Mouse (Mus musculus): ENCODE measurements around the gene Sgip1. TPM values are rescaled to one million over a fixed set of nuclear protein-coding genes. Genes with fewer than 3 reads are reported as not detected.

Gene Sgip1
- polyA plus RNA-seq, 1 experiment from 2014 or later, result 68.6 TPM

DNA sequence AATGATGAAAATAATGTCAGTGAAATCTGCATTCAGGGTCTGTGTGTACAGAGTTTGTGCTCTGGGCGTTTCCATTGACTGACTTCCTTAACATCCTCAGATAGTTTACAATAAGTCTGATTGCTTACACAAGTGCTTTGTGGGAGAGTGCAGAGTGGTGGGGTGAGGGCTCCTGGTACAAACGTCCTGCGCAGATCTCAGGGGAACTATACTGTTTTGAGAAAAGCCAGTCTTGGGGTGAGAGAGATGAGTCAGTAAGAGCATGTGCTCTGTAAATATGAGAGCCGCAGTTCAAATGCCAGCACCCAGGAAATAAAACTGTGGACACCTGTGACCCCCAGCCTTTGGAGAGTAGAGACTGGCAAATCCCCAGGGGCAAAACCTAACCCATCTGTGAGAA lies 80.7 kb downstream of the Sgip1 start:
- WGBS, result 81% methylated on average over 4 of the region's 4 CpGs
- H3K9ac ChIP-seq, result no peak overlapping the region
- H3K36me3 ChIP-seq, result no peaks in the 10 kb centered on the region
- H3K4me2 ChIP-seq, result no peak overlapping the region
- no peak overlapping the region for H3K4me3 ChIP-seq
- no peaks in the 10 kb centered on the region for H3K9me3 ChIP-seq
- H3K4me1 ChIP-seq (replicated peaks), result no peaks in the 10 kb centered on the region
- no peak overlapping the region for H3K27ac ChIP-seq
- no peaks in the 10 kb centered on the region for H3K27me3 ChIP-seq
- no peak for ATAC-seq (ENCODE audit: low FRiP score)

DNA sequence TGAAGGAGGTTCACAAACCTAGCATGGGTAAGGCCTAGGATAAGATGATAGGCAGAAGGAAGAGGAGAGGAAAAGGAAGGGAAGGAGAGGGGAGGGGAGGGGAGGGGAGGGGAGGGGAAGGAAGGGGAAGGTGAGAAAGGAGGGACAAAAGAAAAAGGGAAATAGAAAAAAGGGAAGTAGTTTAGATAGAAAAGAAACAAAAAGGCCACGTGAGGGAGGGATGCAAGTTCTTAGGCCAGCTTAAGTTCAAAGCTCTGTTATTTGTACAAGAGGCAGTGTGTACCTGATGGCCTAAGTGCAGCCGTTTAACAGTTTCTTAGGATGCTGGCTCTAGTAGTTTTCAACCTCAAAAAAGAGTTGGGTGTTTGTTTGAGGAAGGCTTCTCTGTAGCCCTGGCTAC lies 83.4 kb downstream of the Sgip1 start:
- ATAC-seq (ENCODE audit: low FRiP score), result no peak
- 79% methylated on average over 2 of the region's 2 CpGs for WGBS
- 0 out of 2 replicates have a peak, but pooled peaks cover 5% of the 10 kb centered on the region for H3K4me1 ChIP-seq (replicated peaks)
- no peak overlapping the region for H3K4me3 ChIP-seq
- H3K27ac ChIP-seq, result no peak overlapping the region
- no peaks in the 10 kb centered on the region for H3K9me3 ChIP-seq
- no peak overlapping the region for H3K4me2 ChIP-seq
- no peak overlapping the region for H3K9ac ChIP-seq
- H3K36me3 ChIP-seq, result no peaks in the 10 kb centered on the region
- H3K27me3 ChIP-seq, result no peaks in the 10 kb centered on the region

DNA sequence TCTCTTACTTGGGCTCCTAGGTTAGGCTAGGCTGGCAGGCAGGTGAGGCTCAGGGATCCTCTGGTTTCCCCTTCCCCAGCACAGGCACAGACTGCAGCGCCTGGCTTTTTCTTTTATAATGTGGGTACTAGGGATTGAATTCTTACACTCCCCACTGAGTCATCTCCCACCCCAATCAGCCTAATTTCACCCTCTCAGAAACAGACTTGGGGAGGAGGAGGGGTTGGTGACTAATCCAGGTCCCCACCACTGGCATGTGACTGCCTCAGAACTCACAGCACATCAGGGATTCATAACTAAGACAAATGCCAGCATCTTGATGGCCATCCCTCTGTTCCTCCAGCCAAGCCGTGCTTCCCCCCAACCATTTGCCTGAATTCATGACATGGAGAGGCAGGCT lies 85.1 kb downstream of the Sgip1 start:
- Histone ChIP-seq H3K27me3 (no peaks in the 10 kb centered on the region), H3K9ac (no peak overlapping the region), H3K4me2 (no peak overlapping the region), H3K9me3 (no peaks in the 10 kb centered on the region), H3K4me1 (replicated peaks) (0 out of 2 replicates have a peak, but pooled peaks cover 5% of the 10 kb centered on the region), H3K27ac (no peak overlapping the region), H3K36me3 (no peaks in the 10 kb centered on the region), H3K4me3 (no peak overlapping the region)
- no peak for ATAC-seq (ENCODE audit: low FRiP score)
- 82% methylated on average over 2 of the region's 2 CpGs for WGBS

DNA sequence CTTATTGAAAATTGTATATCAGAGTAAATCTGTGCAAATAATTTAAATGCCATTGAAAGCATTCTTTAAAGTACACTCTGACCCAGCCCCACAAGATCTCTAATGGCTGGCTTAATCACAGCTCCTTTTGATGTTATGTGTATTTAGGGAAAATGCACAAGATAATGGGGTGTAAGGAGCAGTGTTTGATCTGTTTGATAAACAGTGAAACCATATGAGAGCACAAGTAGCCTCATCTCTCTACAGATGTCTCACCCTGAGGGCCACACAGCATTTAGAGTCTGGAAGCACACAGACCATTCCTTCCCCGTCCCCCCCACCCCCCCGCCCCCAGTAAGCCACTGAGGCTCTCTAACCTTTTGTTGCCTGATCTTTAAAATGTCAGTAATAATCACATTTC lies 87.4 kb downstream of the Sgip1 start:
- H3K36me3 ChIP-seq, result no peaks in the 10 kb centered on the region
- no peak overlapping the region for H3K27ac ChIP-seq
- H3K4me3 ChIP-seq, result no peak overlapping the region
- H3K27me3 ChIP-seq, result no peaks in the 10 kb centered on the region
- peaks cover 12% of the 10 kb centered on the region for H3K4me1 ChIP-seq (replicated peaks)
- H3K9me3 ChIP-seq, result no peaks in the 10 kb centered on the region
- H3K4me2 ChIP-seq, result no peak overlapping the region
- ATAC-seq (ENCODE audit: low FRiP score), result no peak
- 82% methylated on average over 2 of the region's 2 CpGs for WGBS
- no peak overlapping the region for H3K9ac ChIP-seq

DNA sequence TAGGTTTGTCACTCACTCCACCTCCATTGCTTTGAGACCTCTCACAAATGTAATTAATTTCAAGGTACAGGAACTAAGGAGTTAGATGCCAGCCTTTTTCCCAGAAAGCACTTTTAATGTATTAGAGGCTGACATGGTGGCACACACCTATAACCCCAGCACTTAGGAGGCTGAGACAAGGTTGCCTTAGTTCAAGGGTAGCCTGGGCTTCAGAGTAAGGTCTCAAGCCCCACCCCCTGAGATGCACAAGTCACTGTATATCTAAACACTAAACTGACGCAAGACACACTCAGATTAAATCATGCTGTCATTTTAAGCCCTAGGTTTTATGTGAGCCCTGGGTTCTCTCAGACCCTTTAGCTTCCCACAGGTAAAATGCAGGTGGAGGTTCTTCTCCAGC lies 92.1 kb downstream of the Sgip1 start:
- Histone ChIP-seq H3K9ac (no peak overlapping the region), H3K9me3 (no peaks in the 10 kb centered on the region), H3K27ac (no peak overlapping the region), H3K27me3 (no peaks in the 10 kb centered on the region), H3K36me3 (no peaks in the 10 kb centered on the region), H3K4me3 (no peak overlapping the region), H3K4me2 (no peak overlapping the region), H3K4me1 (replicated peaks) (peaks cover 8% of the 10 kb centered on the region)
- WGBS, result 83% methylated on average over 1 of the region's 1 CpGs
- 0 out of 2 replicates have a peak, but pooled peaks have one; percentile 39 for ATAC-seq (ENCODE audit: low FRiP score)

DNA sequence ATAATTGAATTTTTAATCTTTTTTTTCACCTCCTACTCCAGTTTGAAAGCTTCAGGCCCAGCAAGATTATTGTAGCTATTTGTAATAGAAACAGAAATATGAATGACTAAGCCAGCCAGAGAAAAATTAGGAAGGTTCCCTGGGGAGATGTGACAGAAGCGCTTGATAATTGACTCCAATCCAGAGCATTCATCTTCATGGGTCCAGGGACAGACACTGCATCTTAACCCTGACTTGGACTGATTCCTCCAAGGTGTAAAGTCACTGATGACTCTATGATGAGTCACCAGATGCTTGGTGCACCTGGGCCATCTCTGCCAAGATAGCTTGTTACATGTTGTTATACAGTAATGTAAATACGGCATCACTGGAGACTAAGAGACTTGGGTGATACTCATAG lies 92.6 kb downstream of the Sgip1 start:
- 70% methylated on average over 2 of the region's 2 CpGs for WGBS
- H3K9me3 ChIP-seq, result no peaks in the 10 kb centered on the region
- H3K27ac ChIP-seq, result no peak overlapping the region
- ATAC-seq (ENCODE audit: low FRiP score), result no peak
- no peaks in the 10 kb centered on the region for H3K27me3 ChIP-seq
- H3K36me3 ChIP-seq, result no peaks in the 10 kb centered on the region
- H3K4me1 ChIP-seq (replicated peaks), result peaks cover 7% of the 10 kb centered on the region
- H3K4me2 ChIP-seq, result no peak overlapping the region
- no peak overlapping the region for H3K4me3 ChIP-seq
- no peak overlapping the region for H3K9ac ChIP-seq

DNA sequence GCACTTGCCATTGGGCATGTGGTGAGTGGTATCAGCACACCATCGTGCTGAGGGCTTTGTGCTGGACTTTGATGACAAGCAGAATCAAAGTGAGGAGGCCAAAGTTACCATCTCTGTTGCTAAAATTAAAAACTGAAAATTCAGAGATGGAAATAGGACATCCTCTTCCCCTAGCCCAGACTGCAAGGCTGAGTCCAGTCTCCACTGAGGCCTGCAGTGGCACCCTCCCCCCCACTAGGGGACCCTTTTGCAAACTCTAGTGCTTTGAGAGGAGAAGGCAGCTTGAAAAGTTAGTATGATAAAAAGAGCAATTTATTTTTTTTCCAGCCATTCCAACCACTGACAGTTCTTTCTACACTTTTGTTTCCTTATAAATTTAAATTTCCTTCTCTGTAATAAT lies 93.6 kb downstream of the Sgip1 start:
- no peak overlapping the region for H3K4me2 ChIP-seq
- no peaks in the 10 kb centered on the region for H3K9me3 ChIP-seq
- H3K27me3 ChIP-seq, result no peaks in the 10 kb centered on the region
- no peak for ATAC-seq (ENCODE audit: low FRiP score)
- no peak overlapping the region for H3K27ac ChIP-seq
- 68% methylated on average over 1 of the region's 1 CpGs for WGBS
- H3K4me1 ChIP-seq (replicated peaks), result peaks cover 7% of the 10 kb centered on the region
- no peak overlapping the region for H3K9ac ChIP-seq
- H3K36me3 ChIP-seq, result no peaks in the 10 kb centered on the region
- no peak overlapping the region for H3K4me3 ChIP-seq

DNA sequence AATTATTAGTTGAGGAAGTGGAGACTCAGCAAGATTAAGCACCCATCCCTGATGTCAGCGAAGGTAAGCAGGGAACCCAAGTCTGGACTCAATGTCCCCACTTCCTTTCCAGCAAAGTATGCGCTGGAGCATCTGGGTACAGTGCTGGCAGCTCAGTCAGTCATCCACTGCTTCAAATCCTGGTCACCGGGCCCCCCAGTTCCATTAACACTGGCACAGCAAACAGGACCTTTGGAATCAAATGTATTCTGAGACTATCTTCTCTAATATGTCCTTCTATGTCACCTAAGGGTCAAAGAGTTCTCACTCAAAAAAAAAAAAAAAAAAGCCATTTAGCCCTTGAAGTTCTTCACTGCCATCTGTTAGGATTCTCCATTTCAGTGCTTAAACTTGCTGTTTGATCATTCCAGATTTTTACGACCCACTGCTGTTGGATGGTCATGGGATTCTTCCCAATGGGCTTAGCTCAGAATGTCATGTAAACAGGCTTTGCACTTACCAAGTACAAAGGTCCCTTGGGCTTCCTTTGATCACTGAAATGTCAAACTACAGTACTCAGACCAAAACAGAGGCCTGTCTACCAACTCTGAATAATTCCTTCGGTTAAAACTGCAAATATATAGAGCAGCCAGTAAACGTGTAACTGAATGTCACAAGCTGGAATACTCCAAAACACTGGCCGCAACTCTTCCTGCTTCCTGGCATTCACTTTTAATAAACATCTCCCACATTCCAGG lies 99.1 kb downstream of the Sgip1 start:
- WGBS, result 82% methylated on average over 7 of the region's 7 CpGs
- no peak overlapping the region for H3K4me3 ChIP-seq
- H3K9ac ChIP-seq, result no peak overlapping the region
- H3K9me3 ChIP-seq, result no peaks in the 10 kb centered on the region
- no peaks in the 10 kb centered on the region for H3K36me3 ChIP-seq
- no peak overlapping the region for H3K27ac ChIP-seq
- H3K27me3 ChIP-seq, result no peaks in the 10 kb centered on the region
- peaks cover 13% of the 10 kb centered on the region for H3K4me1 ChIP-seq (replicated peaks)
- no peak for ATAC-seq (ENCODE audit: low FRiP score)
- no peak overlapping the region for H3K4me2 ChIP-seq

DNA sequence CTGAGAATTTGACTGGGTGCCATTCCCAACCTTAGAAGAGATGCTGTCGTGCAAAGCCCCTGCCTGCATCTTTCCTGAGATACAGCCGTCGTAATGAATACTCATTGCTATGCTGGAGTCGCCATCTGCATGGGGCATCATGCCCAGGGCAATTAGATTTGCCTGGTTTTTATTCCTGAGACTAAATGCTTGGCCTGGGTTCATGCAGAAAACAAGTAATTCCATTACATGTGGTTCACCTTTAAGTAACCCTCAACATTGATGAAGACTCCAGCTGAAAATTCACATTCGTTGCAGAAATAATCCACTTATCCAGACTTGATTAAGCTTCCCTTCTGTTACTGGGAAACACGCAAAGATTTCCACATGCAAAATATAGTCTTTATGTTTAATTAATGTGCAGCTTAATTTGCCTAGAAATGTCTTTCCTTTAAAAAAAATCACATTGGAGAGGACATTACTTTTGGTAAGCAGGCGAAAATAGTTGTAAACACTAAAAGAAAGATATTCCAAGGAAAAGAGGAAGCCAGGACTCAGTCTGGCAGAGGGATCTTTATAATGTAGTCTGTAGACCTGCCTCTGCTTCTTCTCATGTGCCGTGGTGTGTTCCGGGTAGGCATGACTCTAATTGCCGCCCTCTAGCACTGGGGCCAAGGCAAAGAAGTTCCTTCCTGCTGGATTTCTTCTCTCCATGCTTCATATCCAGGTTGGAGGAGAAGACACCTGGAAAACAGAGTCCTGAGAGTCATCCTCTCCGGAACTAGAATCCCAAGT lies 100.0 kb downstream of the Sgip1 start:
- Histone ChIP-seq H3K36me3 (no peaks in the 10 kb centered on the region), H3K27ac (peak overlapping the region; percentile 55; the same call in 1 of the 2 replicates), H3K4me1 (replicated peaks) (peaks cover 13% of the 10 kb centered on the region), H3K9ac (no peak overlapping the region), H3K9me3 (no peaks in the 10 kb centered on the region), H3K4me3 (no peak overlapping the region), H3K4me2 (no peak overlapping the region), H3K27me3 (no peaks in the 10 kb centered on the region)
- WGBS, result 63% methylated on average over 11 of the region's 11 CpGs
- ATAC-seq (ENCODE audit: low FRiP score), result no peak

DNA sequence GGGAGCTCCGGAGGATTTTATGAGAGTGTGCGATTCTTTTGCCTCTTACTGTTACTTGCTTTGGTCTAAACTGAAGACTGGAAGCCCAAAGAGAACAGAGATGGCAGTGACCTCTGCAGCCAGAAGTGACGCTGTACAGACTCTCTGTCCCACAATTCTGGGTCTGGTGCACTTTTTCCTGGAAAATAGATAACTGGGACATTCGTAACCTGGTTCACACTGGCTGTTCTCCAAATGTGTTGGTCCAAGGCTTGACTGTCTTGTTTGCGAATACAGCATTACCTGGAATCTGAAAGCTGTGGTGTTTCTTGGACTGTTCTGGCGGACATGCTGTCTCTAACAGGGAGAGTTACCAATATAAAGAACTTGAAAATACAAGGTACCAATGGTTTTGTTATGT lies 109.4 kb downstream of the Sgip1 start:
- no peak overlapping the region for H3K4me3 ChIP-seq
- no peak overlapping the region for H3K9ac ChIP-seq
- H3K4me2 ChIP-seq, result no peak overlapping the region
- H3K27ac ChIP-seq, result no peak overlapping the region
- no peaks in the 10 kb centered on the region for H3K27me3 ChIP-seq
- WGBS, result 95% methylated on average over 6 of the region's 6 CpGs
- peaks cover 9% of the 10 kb centered on the region for H3K4me1 ChIP-seq (replicated peaks)
- H3K36me3 ChIP-seq, result no peaks in the 10 kb centered on the region
- ATAC-seq (ENCODE audit: low FRiP score), result no peak
- no peaks in the 10 kb centered on the region for H3K9me3 ChIP-seq

DNA sequence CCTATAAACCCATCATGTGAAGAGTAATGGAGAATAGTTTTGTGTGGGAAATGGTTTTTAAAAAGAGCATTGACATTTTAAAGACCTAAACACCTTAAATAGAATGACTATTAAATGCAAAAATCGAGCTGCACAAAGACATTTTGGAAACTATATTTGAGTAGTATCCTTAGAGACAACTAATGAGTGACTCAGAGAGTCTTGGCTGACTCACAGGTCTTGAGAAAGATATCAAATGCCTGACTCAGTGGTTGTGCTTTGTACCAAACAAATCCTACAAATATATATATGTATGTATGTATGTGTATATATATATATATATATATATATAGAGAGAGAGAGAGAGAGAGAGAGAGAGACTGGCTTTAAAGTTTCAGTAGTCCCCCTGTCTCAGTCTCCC lies 110.1 kb downstream of the Sgip1 start:
- no peak for ATAC-seq (ENCODE audit: low FRiP score)
- no peak overlapping the region for H3K9ac ChIP-seq
- no peak overlapping the region for H3K27ac ChIP-seq
- no peaks in the 10 kb centered on the region for H3K9me3 ChIP-seq
- no peaks in the 10 kb centered on the region for H3K36me3 ChIP-seq
- H3K4me1 ChIP-seq (replicated peaks), result peaks cover 14% of the 10 kb centered on the region
- no peak overlapping the region for H3K4me3 ChIP-seq
- H3K27me3 ChIP-seq, result no peaks in the 10 kb centered on the region
- H3K4me2 ChIP-seq, result no peak overlapping the region
- WGBS, result 77% methylated on average over 1 of the region's 1 CpGs

DNA sequence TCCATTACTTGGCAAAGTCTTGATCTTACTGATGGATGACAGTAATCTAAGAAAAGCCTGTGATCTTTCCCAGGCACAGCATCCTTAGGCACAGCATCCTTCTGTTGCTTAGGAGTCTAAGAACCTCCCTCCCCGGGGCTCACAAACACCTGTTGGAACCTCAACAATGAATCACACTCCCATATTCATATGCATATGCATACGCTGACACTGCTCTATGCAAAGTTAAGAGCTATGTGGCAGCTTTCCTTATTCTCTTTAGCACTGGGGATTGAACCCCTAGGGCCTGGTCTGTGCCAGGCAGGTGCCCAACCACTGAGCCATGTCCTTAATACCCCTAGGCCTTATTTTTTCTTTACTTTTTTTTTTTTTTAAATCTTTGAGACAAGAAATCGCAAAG lies 111.2 kb downstream of the Sgip1 start:
- no peak overlapping the region for H3K9ac ChIP-seq
- H3K4me3 ChIP-seq, result no peak overlapping the region
- H3K4me1 ChIP-seq (replicated peaks), result peaks cover 17% of the 10 kb centered on the region
- H3K4me2 ChIP-seq, result no peak overlapping the region
- ATAC-seq (ENCODE audit: low FRiP score), result no peak
- no peaks in the 10 kb centered on the region for H3K27me3 ChIP-seq
- H3K9me3 ChIP-seq, result no peaks in the 10 kb centered on the region
- no peak overlapping the region for H3K27ac ChIP-seq
- 0 out of 2 replicates have a peak, but pooled peaks cover 3% of the 10 kb centered on the region for H3K36me3 ChIP-seq
- WGBS, result 85% methylated on average over 3 of the region's 3 CpGs

DNA sequence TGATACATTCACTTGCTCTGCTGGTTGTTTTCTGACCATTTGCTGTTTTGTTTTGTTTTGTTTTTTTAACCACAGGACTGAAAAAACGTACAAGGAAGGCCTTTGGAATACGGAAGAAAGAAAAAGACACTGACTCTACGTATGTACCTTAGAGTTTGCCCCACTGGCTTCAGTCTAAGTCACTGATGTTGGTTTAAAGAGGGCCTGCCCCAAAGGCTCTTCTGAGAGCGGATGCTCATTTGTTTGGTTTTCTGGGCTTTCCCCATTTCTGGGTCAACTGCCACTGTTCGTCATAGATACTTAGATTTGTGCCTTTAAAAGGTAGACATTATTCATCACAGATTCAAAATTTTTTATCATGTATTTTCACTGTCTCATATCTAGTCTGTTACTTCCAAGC lies 111.7 kb downstream of the Sgip1 start:
- Histone ChIP-seq H3K9ac (no peak overlapping the region), H3K4me1 (replicated peaks) (peaks cover 17% of the 10 kb centered on the region), H3K36me3 (0 out of 2 replicates have a peak, but pooled peaks cover 7% of the 10 kb centered on the region), H3K4me3 (no peak overlapping the region), H3K27me3 (no peaks in the 10 kb centered on the region), H3K4me2 (no peak overlapping the region), H3K27ac (no peak overlapping the region), H3K9me3 (no peaks in the 10 kb centered on the region)
- ATAC-seq (ENCODE audit: low FRiP score), result no peak
- WGBS, result 87% methylated on average over 5 of the region's 5 CpGs
